Mouse (Mus musculus): ENCODE results near the gene Hecw1. TPM values are rescaled to one million over a fixed set of nuclear protein-coding genes. Genes with fewer than 3 reads are reported as not detected.

Hecw1 gene
- polyA plus RNA-seq, 1 experiment from 2014 or later: 0.01 TPM

GRCm38 (mm10) chr13:14519605-14520004, 3.4 kb downstream of the Hecw1 start:
- TF ChIP-seq CTCF (IDR thresholded peaks at IDR 0.05; ENCODE audit: low read depth): no peak
- H3K27me3 ChIP-seq (ENCODE audit: insufficient read depth, low read length): no peaks in the 10 kb centered on the region
- peaks cover 5% of the 10 kb centered on the region; the same call in 1 of the 2 replicates for H3K4me1 ChIP-seq (replicated peaks; ENCODE audit: insufficient read depth, low read length)
- H3K27ac ChIP-seq: no peak overlapping the region
- ATAC-seq (replicated peaks; ENCODE audit: low FRiP score, low read depth) (no peak), DNase-seq (ENCODE audit: low spot score) (no peak)
- H3K36me3 ChIP-seq (ENCODE audit: insufficient read depth, low read length): no peaks in the 10 kb centered on the region
- no peaks in the 10 kb centered on the region for H3K9me3 ChIP-seq (replicated peaks; ENCODE audit: low read length)
- no peak overlapping the region for H3K4me3 ChIP-seq (replicated peaks; ENCODE audit: low read depth, low read length)
- no peak overlapping the region for H3K4me2 ChIP-seq (ENCODE audit: low read length)
- WGBS: 89% methylated on average over 3 of the region's 3 CpGs
- H3K9ac ChIP-seq (ENCODE audit: low read depth, low read length): no peak overlapping the region

GRCm38 (mm10) chr13:14517478-14517877, 5.5 kb downstream of the Hecw1 start:
- ATAC-seq (replicated peaks; ENCODE audit: low FRiP score, low read depth) (no peak), DNase-seq (ENCODE audit: low spot score) (no peak)
- no peaks in the 10 kb centered on the region for H3K27me3 ChIP-seq (ENCODE audit: insufficient read depth, low read length)
- peaks cover 1% of the 10 kb centered on the region; the same call in 1 of the 2 replicates for H3K4me1 ChIP-seq (replicated peaks; ENCODE audit: insufficient read depth, low read length)
- no peaks in the 10 kb centered on the region for H3K36me3 ChIP-seq (ENCODE audit: insufficient read depth, low read length)
- TF ChIP-seq CTCF (IDR thresholded peaks at IDR 0.05; ENCODE audit: low read depth): no peak
- H3K9me3 ChIP-seq (replicated peaks; ENCODE audit: low read length): no peaks in the 10 kb centered on the region
- no peak overlapping the region for H3K27ac ChIP-seq
- H3K4me3 ChIP-seq (replicated peaks; ENCODE audit: low read depth, low read length): no peak overlapping the region
- 87% methylated on average over 3 of the region's 3 CpGs for WGBS
- no peak overlapping the region for H3K4me2 ChIP-seq (ENCODE audit: low read length)
- H3K9ac ChIP-seq (ENCODE audit: low read depth, low read length): no peak overlapping the region

- no peak for DNase-seq (ENCODE audit: low spot score)
- no peak for ATAC-seq (replicated peaks; ENCODE audit: low FRiP score, low read depth)
- H3K9me3 ChIP-seq (replicated peaks; ENCODE audit: low read length): no peaks in the 10 kb centered on the region
- no peak overlapping the region for H3K4me2 ChIP-seq (ENCODE audit: low read length)
- H3K36me3 ChIP-seq (ENCODE audit: insufficient read depth, low read length): no peaks in the 10 kb centered on the region
- no peak overlapping the region for H3K27ac ChIP-seq
- H3K27me3 ChIP-seq (ENCODE audit: insufficient read depth, low read length): no peaks in the 10 kb centered on the region
- no peak for TF ChIP-seq CTCF (IDR thresholded peaks at IDR 0.05; ENCODE audit: low read depth)
- H3K4me3 ChIP-seq (replicated peaks; ENCODE audit: low read depth, low read length): no peak overlapping the region
- H3K4me1 ChIP-seq (replicated peaks; ENCODE audit: insufficient read depth, low read length): no peaks in the 10 kb centered on the region
- 87% methylated on average over 2 of the region's 2 CpGs for WGBS
- H3K9ac ChIP-seq (ENCODE audit: low read depth, low read length): no peak overlapping the region
Measured at GRCm38 (mm10) chr13:14515106-14515505, 7.9 kb downstream of the Hecw1 start.

- ATAC-seq (replicated peaks; ENCODE audit: low FRiP score, low read depth) (no peak), DNase-seq (ENCODE audit: low spot score) (no peak)
- Histone ChIP-seq H3K27me3 (ENCODE audit: insufficient read depth, low read length) (no peaks in the 10 kb centered on the region), H3K36me3 (ENCODE audit: insufficient read depth, low read length) (no peaks in the 10 kb centered on the region), H3K9ac (ENCODE audit: low read depth, low read length) (no peak overlapping the region), H3K4me3 (replicated peaks; ENCODE audit: low read depth, low read length) (no peak overlapping the region), H3K27ac (no peak overlapping the region), H3K4me2 (ENCODE audit: low read length) (no peak overlapping the region), H3K9me3 (replicated peaks; ENCODE audit: low read length) (no peaks in the 10 kb centered on the region), H3K4me1 (replicated peaks; ENCODE audit: insufficient read depth, low read length) (no peaks in the 10 kb centered on the region)
- no peak for TF ChIP-seq CTCF (IDR thresholded peaks at IDR 0.05; ENCODE audit: low read depth)
Measured at GRCm38 (mm10) chr13:14513934-14514333, 9.1 kb downstream of the Hecw1 start.

GRCm38 (mm10) chr13:14506765-14507164, 16.3 kb downstream of the Hecw1 start:
- Histone ChIP-seq H3K4me1 (replicated peaks; ENCODE audit: insufficient read depth, low read length) (no peaks in the 10 kb centered on the region), H3K9me3 (replicated peaks; ENCODE audit: low read length) (no peaks in the 10 kb centered on the region), H3K4me2 (ENCODE audit: low read length) (no peak overlapping the region), H3K4me3 (replicated peaks; ENCODE audit: low read depth, low read length) (no peak overlapping the region), H3K36me3 (ENCODE audit: insufficient read depth, low read length) (no peaks in the 10 kb centered on the region), H3K9ac (ENCODE audit: low read depth, low read length) (no peak overlapping the region), H3K27me3 (ENCODE audit: insufficient read depth, low read length) (no peaks in the 10 kb centered on the region), H3K27ac (no peak overlapping the region)
- WGBS: 84% methylated on average over 5 of the region's 5 CpGs
- no peak for DNase-seq (ENCODE audit: low spot score)
- ATAC-seq (replicated peaks; ENCODE audit: low FRiP score, low read depth): no peak
- no peak for TF ChIP-seq CTCF (IDR thresholded peaks at IDR 0.05; ENCODE audit: low read depth)

- ATAC-seq (replicated peaks; ENCODE audit: low FRiP score, low read depth): no peak
- WGBS: 43% methylated on average over 1 of the region's 1 CpGs
- no peak for TF ChIP-seq CTCF (IDR thresholded peaks at IDR 0.05; ENCODE audit: low read depth)
Measured at GRCm38 (mm10) chr13:14500251-14500650, 22.8 kb downstream of the Hecw1 start.

GRCm38 (mm10) chr13:14498780-14499179, 24.2 kb downstream of the Hecw1 start:
- no peaks in the 10 kb centered on the region for H3K9me3 ChIP-seq (replicated peaks; ENCODE audit: low read length)
- no peak overlapping the region for H3K27ac ChIP-seq
- no peak for TF ChIP-seq CTCF (IDR thresholded peaks at IDR 0.05; ENCODE audit: low read depth)
- no peaks in the 10 kb centered on the region for H3K36me3 ChIP-seq (ENCODE audit: insufficient read depth, low read length)
- ATAC-seq (replicated peaks; ENCODE audit: low FRiP score, low read depth) (no peak), DNase-seq (ENCODE audit: low spot score) (no peak)
- H3K4me1 ChIP-seq (replicated peaks; ENCODE audit: insufficient read depth, low read length): no peaks in the 10 kb centered on the region
- H3K4me3 ChIP-seq (replicated peaks; ENCODE audit: low read depth, low read length): no peak overlapping the region
- 84% methylated on average over 8 of the region's 8 CpGs for WGBS
- H3K9ac ChIP-seq (ENCODE audit: low read depth, low read length): no peak overlapping the region
- H3K27me3 ChIP-seq (ENCODE audit: insufficient read depth, low read length): no peaks in the 10 kb centered on the region
- H3K4me2 ChIP-seq (ENCODE audit: low read length): no peak overlapping the region

More at GRCm38 (mm10) chr13:14500251-14500650, 22.8 kb downstream of the Hecw1 start:
- Histone ChIP-seq H3K36me3 (ENCODE audit: insufficient read depth, low read length) (no peaks in the 10 kb centered on the region), H3K4me1 (replicated peaks; ENCODE audit: insufficient read depth, low read length) (no peaks in the 10 kb centered on the region), H3K27ac (no peak overlapping the region), H3K4me2 (ENCODE audit: low read length) (no peak overlapping the region), H3K27me3 (ENCODE audit: insufficient read depth, low read length) (no peaks in the 10 kb centered on the region), H3K9ac (ENCODE audit: low read depth, low read length) (no peak overlapping the region), H3K4me3 (replicated peaks; ENCODE audit: low read depth, low read length) (no peak overlapping the region), H3K9me3 (replicated peaks; ENCODE audit: low read length) (no peaks in the 10 kb centered on the region)
- no peak for DNase-seq (ENCODE audit: low spot score)

Measured in kidney, postnatal 0 days (tissue).